Mouse (Mus musculus) kidney, adult 2 months (tissue): ENCODE measurements around the gene Tmem126b. TPM values are rescaled to one million over a fixed set of nuclear protein-coding genes. Genes with fewer than 3 reads are reported as not detected.
A peak's percentile ranks its signal among the peaks of the same experiment; 100 is the strongest.

Experiments
- DNase-seq: peaks from one replicate; pipeline ENCODE4 v3.0.0; 2021
- H3K27ac ChIP-seq: fragments of 200-500 bp; 2 replicates; pipeline ENCODE4 v1.5.1; 2012; ENCODE audit warnings: low read depth, low read length, control low read depth, inconsistent platforms; ENCODE audit not compliant: insufficient read depth
- H3K27me3 ChIP-seq: fragments of 200-500 bp; replicated peaks from 2 replicates; pipeline ENCODE4 v1.6.1; 2012; ENCODE audit warnings: mild to moderate bottlenecking, moderate library complexity, low read length, inconsistent platforms; ENCODE audit not compliant: control insufficient read depth, insufficient read depth
- H3K36me3 ChIP-seq: fragments of 200-500 bp; 2 replicates; pipeline ENCODE4 v1.6.1; 2012; ENCODE audit warnings: mild to moderate bottlenecking, moderate library complexity, low read length, inconsistent platforms; ENCODE audit not compliant: control insufficient read depth, insufficient read depth
- H3K4me1 ChIP-seq: fragments of 200-500 bp; 2 replicates; pipeline ENCODE4 v1.6.1; 2011; ENCODE audit warnings: low read length; ENCODE audit not compliant: control insufficient read depth, insufficient read depth
- H3K4me3 ChIP-seq: fragments of 200-500 bp; 2 replicates; pipeline ENCODE4 v1.5.1; 2011; ENCODE audit warnings: mild to moderate bottlenecking, low read depth, low read length, control low read depth; ENCODE audit not compliant: insufficient read depth
- CTCF ChIP-seq: fragments of 200-500 bp; conservative IDR thresholded peaks from 2 replicates; pipeline ENCODE4 v1.5.1; 2011; ENCODE audit warnings: low read depth, mild to moderate bottlenecking, control low read depth, low read length, moderate library complexity, mixed read lengths; ENCODE audit not compliant: insufficient read depth, insufficient read length
- POLR2A ChIP-seq: fragments of 200-500 bp; IDR thresholded peaks from one replicate; pipeline ENCODE4 v1.6.1; 2011; ENCODE audit warnings: low read depth, low read length, control low read depth
- WGBS: fragments of 180-500 bp; shearing (Covaris S2); methylation state at CpG from one replicate; pipeline ENCODE4 v1.1.7; 2018; 5-methylcytosine and 5-hydroxymethylcytosine counted together
- polyA plus RNA-seq: library from polyadenylated mRNA; depleted of rRNA; stranded (reverse); fragments of >200 nt; gene quantifications from 2 replicates; pipeline ENCODE4 v1.2.3, GENCODE M21; 2012

The Tmem126b gene
- polyA plus RNA-seq, 1 experiment = 17.2 TPM

- peak; percentile 73 for DNase-seq
- under 1% methylated on average over 123 of the region's 123 CpGs for WGBS
- Histone ChIP-seq H3K4me1 (peaks cover 7% of the 10 kb centered on the region; the same call in 1 of the 2 replicates), H3K27ac (peak overlapping the region; percentile 96), H3K36me3 (no peaks in the 10 kb centered on the region), H3K4me3 (peak overlapping the region; percentile 86), H3K27me3 (no peaks in the 10 kb centered on the region)
- TF ChIP-seq CTCF (peak; percentile 23; the same call in 1 of the 2 replicates), POLR2A (no peak)
These were observed 32.4 kb downstream of the Tmem126b start for GRCm38 (mm10) chr7:90443101-90444091.

GRCm38 (mm10) chr7:90442518-90443080 lies 33.2 kb downstream of the Tmem126b start, which contains the start of gene Crebzf:
Gene Crebzf, plus strand, starts transcription at chr7:90442729.
- peak within 1 kb of the TSS; percentile 86 for H3K4me3 ChIP-seq
- H3K27ac ChIP-seq = peak within 1 kb of the TSS; percentile 96
- DNase-seq = peak; percentile 99
- whole genome bisulfite sequencing = under 1% methylated on average over 54 of the region's 54 CpGs
- H3K4me1 ChIP-seq = peaks cover 7% of the 10 kb centered on the region; the same call in 1 of the 2 replicates
- no peaks in the 10 kb centered on the region for H3K36me3 ChIP-seq
- no peaks in the 10 kb centered on the region for H3K27me3 ChIP-seq
- no peak for TF ChIP-seq CTCF
- peak; percentile 83 for TF ChIP-seq POLR2A

- no peaks in the 10 kb centered on the region for H3K36me3 ChIP-seq
- H3K4me3 ChIP-seq = peak overlapping the region; percentile 17; the same call in 1 of the 2 replicates
- H3K27ac ChIP-seq = peak overlapping the region; percentile 64
- TF ChIP-seq POLR2A = no peak
- TF ChIP-seq CTCF = no peak
- DNase-seq = no peak
- WGBS = 9% methylated on average over 4 of the region's 4 CpGs
- peaks cover 7% of the 10 kb centered on the region; the same call in 1 of the 2 replicates for H3K4me1 ChIP-seq
- no peaks in the 10 kb centered on the region for H3K27me3 ChIP-seq
These were observed 33.7 kb downstream of the Tmem126b start for GRCm38 (mm10) chr7:90442070-90442469.

GRCm38 (mm10) chr7:90440044-90440443 lies 35.8 kb downstream of the Tmem126b start:
- no peak overlapping the region for H3K27ac ChIP-seq
- 86% methylated on average over 4 of the region's 4 CpGs for WGBS
- H3K27me3 ChIP-seq = no peaks in the 10 kb centered on the region
- H3K4me3 ChIP-seq = no peak overlapping the region
- peaks cover 7% of the 10 kb centered on the region; the same call in 1 of the 2 replicates for H3K4me1 ChIP-seq
- no peaks in the 10 kb centered on the region for H3K36me3 ChIP-seq
- DNase-seq = no peak
- no peak for TF ChIP-seq POLR2A
- no peak for TF ChIP-seq CTCF

DNA sequence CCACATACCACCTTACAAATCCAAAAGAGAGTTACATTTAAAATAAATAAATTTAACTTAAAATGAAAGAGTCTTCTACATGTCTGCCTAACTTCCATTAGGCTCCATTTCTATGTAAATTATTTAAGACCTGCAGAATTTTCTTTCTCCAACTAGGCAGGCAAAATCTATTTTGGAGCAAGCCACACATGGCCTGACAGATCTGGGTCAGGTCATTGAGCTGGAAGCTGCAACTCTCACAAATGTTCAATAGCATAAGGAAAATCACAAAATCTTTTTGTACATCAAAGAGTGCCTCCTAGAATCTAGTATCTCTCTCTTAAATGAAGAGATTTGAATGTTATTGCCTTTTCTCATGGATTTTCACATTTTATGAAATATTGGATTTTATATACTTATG lies 43.6 kb downstream of the Tmem126b start:
- Histone ChIP-seq H3K36me3 (no peaks in the 10 kb centered on the region), H3K4me3 (no peak overlapping the region), H3K27me3 (no peaks in the 10 kb centered on the region), H3K4me1 (no peaks in the 10 kb centered on the region), H3K27ac (no peak overlapping the region)
- DNase-seq = no peak
- TF ChIP-seq CTCF = no peak
- TF ChIP-seq POLR2A = no peak

- WGBS = 77% methylated on average over 9 of the region's 9 CpGs
- Histone ChIP-seq H3K27me3 (no peaks in the 10 kb centered on the region), H3K4me3 (no peak overlapping the region), H3K4me1 (no peaks in the 10 kb centered on the region), H3K27ac (no peak overlapping the region), H3K36me3 (no peaks in the 10 kb centered on the region)
- TF ChIP-seq CTCF (no peak), POLR2A (no peak)
- DNase-seq = no peak
These were observed 48.8 kb downstream of the Tmem126b start for GRCm38 (mm10) chr7:90427006-90427405.
